Comparison of ENCODE assay signal across 30 mouse cellular contexts in the genomic region with DNA sequence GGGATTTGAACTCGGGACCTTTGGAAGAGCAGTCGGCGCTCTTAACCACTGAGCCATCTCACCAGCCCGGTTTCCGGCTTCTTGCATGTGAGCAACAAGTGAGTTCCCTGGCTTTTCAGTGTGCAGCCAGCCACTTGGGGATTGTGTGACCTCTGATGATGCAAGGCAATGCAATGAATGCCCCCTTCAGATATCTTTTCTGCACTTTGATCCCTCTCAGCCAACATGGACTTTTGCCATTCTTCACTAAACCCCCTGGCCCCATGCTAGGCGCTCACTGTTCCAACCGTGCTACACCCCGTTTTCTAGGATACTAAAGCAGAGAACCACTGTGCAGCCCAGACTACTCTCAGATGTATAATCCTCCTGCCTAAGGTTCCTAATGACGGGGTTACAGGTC. TPM values are rescaled to one million over a fixed set of nuclear protein-coding genes. Genes with fewer than 3 reads are reported as not detected.
DNase-seq lines count a peak whose midpoint lies in the region; ATAC-seq and TF ChIP-seq lines count a peak whose summit lies in the region.
"Had no signal": no experiment of that assay in that cellular context is flagged by ENCODE, and none has a peak within 500 bp of the region (broad histone marks: within the 10 kb centered on the region; RNA-seq: fewer than 3 reads in every experiment).

No protein-coding gene starts in this region.

- peak overlapping the region; percentile 90 for H3K4me3 ChIP-seq in testis, adult 2 months (ENCODE audit: control insufficient read depth, low read depth, low read length)
- H3K4me3 ChIP-seq in intestine, embryonic 15.5 days (replicated peaks), result no peak overlapping the region
- no peak overlapping the region for H3K4me3 ChIP-seq in intestine, postnatal 0 days (ENCODE audit: low read depth, low read length)
- H3K4me3 ChIP-seq in hindbrain, embryonic 16.5 days (ENCODE audit: low read length), result no peak overlapping the region
- H3K4me3 ChIP-seq: embryonic facial prominence, embryonic 10.5 days; embryonic facial prominence, embryonic 12.5 days; forebrain, embryonic 10.5 days; forebrain, embryonic 12.5 days had no signal

- H3K36me3 ChIP-seq in testis, adult 2 months (ENCODE audit: control insufficient read depth, insufficient read depth, low read length), result peaks cover 5% of the 10 kb centered on the region
- H3K36me3 ChIP-seq in intestine, embryonic 15.5 days, result no peaks in the 10 kb centered on the region
- H3K36me3 ChIP-seq in intestine, postnatal 0 days (ENCODE audit: control insufficient read depth, insufficient read depth), result peaks cover 6% of the 10 kb centered on the region; the same call in 1 of the 2 replicates
- H3K36me3 ChIP-seq in hindbrain, embryonic 16.5 days (ENCODE audit: control insufficient read depth, insufficient read depth, low read length), result no peaks in the 10 kb centered on the region; the same call in 1 of the 2 replicates

- WGBS in intestine, embryonic 15.5 days, result 80% methylated on average over 9 of the region's 9 CpGs
- 56% methylated on average over 9 of the region's 9 CpGs for WGBS in intestine, postnatal 0 days
- WGBS in hindbrain, embryonic 16.5 days, result 85% methylated on average over 9 of the region's 9 CpGs

- no peak overlapping the region for H3K9ac ChIP-seq in intestine, embryonic 15.5 days
- no peak overlapping the region for H3K9ac ChIP-seq in intestine, postnatal 0 days (ENCODE audit: low read depth, low read length)
- no peak overlapping the region for H3K9ac ChIP-seq in hindbrain, embryonic 16.5 days (ENCODE audit: low read depth, low read length)
- H3K9ac ChIP-seq: embryonic facial prominence, embryonic 12.5 days; forebrain, embryonic 12.5 days had no signal

- peak; percentile 90 for ATAC-seq in intestine, embryonic 15.5 days
- ATAC-seq in intestine, postnatal 0 days, result peak; percentile 93
- no peak for ATAC-seq in erythroid progenitor cell, adult 5-6 weeks (replicated peaks; ENCODE audit: low FRiP score, poor library complexity, severe bottlenecking)
- no peak for ATAC-seq in hindbrain, embryonic 16.5 days
- ATAC-seq: activated CD4-positive, CD25-positive, alpha-beta regulatory T cell, adult 4 months; Patski had no signal

- TF ChIP-seq CTCF in testis, adult 2 months (IDR thresholded peaks at IDR 0.05; ENCODE audit: control insufficient read depth, insufficient read depth, insufficient replicate concordance, low read depth, low read length), result no peak
- no peak for TF ChIP-seq CTCF in intestine, postnatal 0 days (IDR thresholded peaks at IDR 0.05; ENCODE audit: low read depth)

- TF ChIP-seq POLR2A in testis, adult 2 months (IDR thresholded peaks at IDR 0.05; ENCODE audit: control insufficient read depth, low read depth, low read length), result no peak

- H3K4me1 ChIP-seq in testis, adult 2 months (ENCODE audit: control insufficient read depth, insufficient read depth, low read length), result peaks cover 2% of the 10 kb centered on the region; the same call in 1 of the 2 replicates
- H3K4me1 ChIP-seq in intestine, embryonic 15.5 days (replicated peaks), result no peaks in the 10 kb centered on the region; the same call in 1 of the 2 replicates
- no peaks in the 10 kb centered on the region for H3K4me1 ChIP-seq in intestine, postnatal 0 days (replicated peaks; ENCODE audit: control insufficient read depth, insufficient read depth, low read length)
- H3K4me1 ChIP-seq in hindbrain, embryonic 16.5 days (ENCODE audit: control insufficient read depth, insufficient read depth, low read depth, low read length), result no peaks in the 10 kb centered on the region

- H3K27ac ChIP-seq in testis, adult 2 months (ENCODE audit: control insufficient read depth, insufficient read depth, low read depth, low read length), result no peak overlapping the region
- 0 out of 2 replicates have a peak overlapping the region, but pooled peaks have one; percentile 40 for H3K27ac ChIP-seq in intestine, embryonic 15.5 days
- H3K27ac ChIP-seq in intestine, postnatal 0 days (ENCODE audit: low read depth, low read length), result peak overlapping the region; percentile 51; the same call in 1 of the 2 replicates
- no peak overlapping the region for H3K27ac ChIP-seq in hindbrain, embryonic 16.5 days (ENCODE audit: low read depth, low read length)
- H3K27ac ChIP-seq: embryonic facial prominence, embryonic 10.5 days; embryonic facial prominence, embryonic 12.5 days; forebrain, embryonic 10.5 days; forebrain, embryonic 12.5 days had no signal

- H3K9me3 ChIP-seq in intestine, embryonic 15.5 days, result no peaks in the 10 kb centered on the region
- no peaks in the 10 kb centered on the region for H3K9me3 ChIP-seq in intestine, postnatal 0 days (ENCODE audit: control insufficient read depth)
- no peaks in the 10 kb centered on the region for H3K9me3 ChIP-seq in hindbrain, embryonic 16.5 days (ENCODE audit: control insufficient read depth, low read length)
- H3K9me3 ChIP-seq: embryonic facial prominence, embryonic 10.5 days; embryonic facial prominence, embryonic 12.5 days; forebrain, embryonic 12.5 days had no signal

- DNase-seq in testis, postnatal 14 days (ENCODE audit: low spot score), result no peak
- peak; percentile 18 for DNase-seq in yolk sac, embryonic 10.5 days (ENCODE audit: low spot score)
- no peak for DNase-seq in embryo, embryonic 9.5 days (ENCODE audit: extremely low spot score)
- DNase-seq: adrenal gland, adult 8-10 months; adrenal gland, postnatal 36 days; cerebellum, adult 11-12 months; cerebellum, adult 8-10 months; cerebellum, adult 9-11 months; cerebellum, postnatal 14 days; cerebellum, postnatal 36 days had no signal

- no peak overlapping the region for H3K4me2 ChIP-seq in intestine, embryonic 15.5 days (replicated peaks)
- H3K4me2 ChIP-seq in intestine, postnatal 0 days (replicated peaks; ENCODE audit: low read depth), result no peak overlapping the region
- no peak overlapping the region for H3K4me2 ChIP-seq in hindbrain, embryonic 16.5 days (ENCODE audit: low read length)
- H3K4me2 ChIP-seq: embryonic facial prominence, embryonic 12.5 days; forebrain, embryonic 12.5 days had no signal

- no peaks in the 10 kb centered on the region for H3K27me3 ChIP-seq in testis, adult 2 months (ENCODE audit: control insufficient read depth, insufficient read depth, low read length)
- H3K27me3 ChIP-seq in intestine, embryonic 15.5 days (replicated peaks), result no peaks in the 10 kb centered on the region
- H3K27me3 ChIP-seq in intestine, postnatal 0 days (replicated peaks; ENCODE audit: control insufficient read depth, insufficient read depth, low read length), result no peaks in the 10 kb centered on the region
- H3K27me3 ChIP-seq in hindbrain, embryonic 16.5 days (replicated peaks; ENCODE audit: control insufficient read depth, insufficient read depth, low read length), result no peaks in the 10 kb centered on the region
- H3K27me3 ChIP-seq: embryonic facial prominence, embryonic 12.5 days; forebrain, embryonic 12.5 days; Patski had no signal

RNA-seq across cellular contexts. Expression of gene Pom121, which starts 11.1 kb away (rescaled TPM):
- polyA plus RNA-seq in testis, adult 2 months (2012; rRNA removed), result 97.5 and 107 TPM in 2 replicates
- 10.6 and 11.0 TPM in 2 replicates for polyA plus RNA-seq in intestine, embryonic 15.5 days (2015; fragmentation: Nextera tagmentation; extraction: Ambion mirVana)
- 5.2 and 5.3 TPM in 2 replicates for polyA plus RNA-seq in intestine, postnatal 0 days (2015; fragmentation: Nextera tagmentation; extraction: Ambion mirVana)
- total RNA-seq in erythroid progenitor cell, adult 5-6 weeks (2015; ENCODE audit: low replicate concordance), result 43.2 and 48.2 TPM in 2 replicates
- 15.7 and 25.2 TPM in 2 replicates for total RNA-seq in erythroid progenitor cell, adult 5-6 weeks (2017; ENCODE audit: low replicate concordance)
- 7.4 and 9.1 TPM in 2 replicates for polyA plus RNA-seq in hindbrain, embryonic 16.5 days (2015; fragmentation: Nextera tagmentation; extraction: Ambion mirVana)

RNA-seq across cellular contexts. Expression of gene Nsun5, which starts 35.7 kb away (rescaled TPM):
- 16.0 and 16.5 TPM in 2 replicates for polyA plus RNA-seq in testis, adult 2 months (2012; rRNA removed)
- 30.2 and 35.8 TPM in 2 replicates for polyA plus RNA-seq in intestine, embryonic 15.5 days (2015; fragmentation: Nextera tagmentation; extraction: Ambion mirVana)
- polyA plus RNA-seq in intestine, postnatal 0 days (2015; fragmentation: Nextera tagmentation; extraction: Ambion mirVana), result 9.8 and 12.0 TPM in 2 replicates
- 2.5 and 2.9 TPM in 2 replicates for total RNA-seq in erythroid progenitor cell, adult 5-6 weeks (2015; ENCODE audit: low replicate concordance)
- total RNA-seq in erythroid progenitor cell, adult 5-6 weeks (2017; ENCODE audit: low replicate concordance), result 3.7 and 6.4 TPM in 2 replicates
- polyA plus RNA-seq in hindbrain, embryonic 16.5 days (2015; fragmentation: Nextera tagmentation; extraction: Ambion mirVana), result 30.7 and 35.1 TPM in 2 replicates

RNA-seq across cellular contexts. Expression of gene Trim50, which starts 52.3 kb away (rescaled TPM):
- polyA plus RNA-seq in testis, adult 2 months (2012; rRNA removed), result 0.78 and 0.99 TPM in 2 replicates
- 0.16 and 0.23 TPM in 2 replicates for polyA plus RNA-seq in intestine, embryonic 15.5 days (2015; fragmentation: Nextera tagmentation; extraction: Ambion mirVana)
- 0.24 and 0.30 TPM in 2 replicates for polyA plus RNA-seq in intestine, postnatal 0 days (2015; fragmentation: Nextera tagmentation; extraction: Ambion mirVana)
- total RNA-seq in erythroid progenitor cell, adult 5-6 weeks (2015; ENCODE audit: low replicate concordance), result not detected in 2 replicates
- not detected in 2 replicates for total RNA-seq in erythroid progenitor cell, adult 5-6 weeks (2017; ENCODE audit: low replicate concordance)
- polyA plus RNA-seq in hindbrain, embryonic 16.5 days (2015; fragmentation: Nextera tagmentation; extraction: Ambion mirVana), result not detected in 2 replicates
- total RNA-seq: adrenal gland, adult 18-20 months; adrenal gland, adult 8-10 months; adrenal gland, postnatal 14 days; adrenal gland, postnatal 36 days; common myeloid progenitor, adult 5-6 weeks; ES-E14; MEL had no signal
- polyA plus RNA-seq: C2C12; embryonic facial prominence, embryonic 10.5 days; embryonic facial prominence, embryonic 12.5 days; embryonic facial prominence, embryonic 14.5 days; forebrain, embryonic 10.5 days; forebrain, embryonic 12.5 days; forebrain, embryonic 14.5 days; forebrain, embryonic 16.5 days; Patski had no signal

RNA-seq across cellular contexts. Expression of gene Fkbp6, which starts 55.6 kb away (rescaled TPM):
- polyA plus RNA-seq in testis, adult 2 months (2012; rRNA removed), result 71.8 and 87.2 TPM in 2 replicates
- 0.40 and 0.56 TPM in 2 replicates for polyA plus RNA-seq in intestine, embryonic 15.5 days (2015; fragmentation: Nextera tagmentation; extraction: Ambion mirVana)
- polyA plus RNA-seq in intestine, postnatal 0 days (2015; fragmentation: Nextera tagmentation; extraction: Ambion mirVana), result 0.12 and 0.34 TPM in 2 replicates
- total RNA-seq in erythroid progenitor cell, adult 5-6 weeks (2015; ENCODE audit: low replicate concordance), result not detected in 2 replicates
- total RNA-seq in erythroid progenitor cell, adult 5-6 weeks (2017; ENCODE audit: low replicate concordance), result not detected in 2 replicates
- polyA plus RNA-seq in hindbrain, embryonic 16.5 days (2015; fragmentation: Nextera tagmentation; extraction: Ambion mirVana), result 0.16 and 0.55 TPM in 2 replicates
- total RNA-seq: adrenal gland, postnatal 14 days; adrenal gland, postnatal 36 days; common myeloid progenitor, adult 5-6 weeks had no signal
- polyA plus RNA-seq: activated CD4-positive, CD25-positive, alpha-beta regulatory T cell, adult 4 months; C2C12; embryonic facial prominence, embryonic 10.5 days; embryonic facial prominence, embryonic 12.5 days; embryonic facial prominence, embryonic 14.5 days; forebrain, embryonic 14.5 days; forebrain, embryonic 16.5 days; Patski had no signal

Comparison
In these comparisons a context has a peak if more than half of its experiments do, and no peak if none do; other contexts are left out.
1. H3K27ac ChIP-seq: peak in intestine, embryonic 15.5 days (single experiment) and intestine, postnatal 0 days (single experiment); none in testis, adult 2 months (single experiment) and hindbrain, embryonic 16.5 days (single experiment).
2. ATAC-seq: peak in intestine, embryonic 15.5 days (single experiment) and intestine, postnatal 0 days (single experiment); none in erythroid progenitor cell, adult 5-6 weeks (single experiment) and hindbrain, embryonic 16.5 days (single experiment).